Mouse (Mus musculus): ENCODE data around the gene Coq4.
"Not testable (repeated sequence)": the region's sequence is repeated elsewhere in the genome, so short reads cannot be mapped to it uniquely, and the experiment has no call there.

Coq4 gene

DNA sequence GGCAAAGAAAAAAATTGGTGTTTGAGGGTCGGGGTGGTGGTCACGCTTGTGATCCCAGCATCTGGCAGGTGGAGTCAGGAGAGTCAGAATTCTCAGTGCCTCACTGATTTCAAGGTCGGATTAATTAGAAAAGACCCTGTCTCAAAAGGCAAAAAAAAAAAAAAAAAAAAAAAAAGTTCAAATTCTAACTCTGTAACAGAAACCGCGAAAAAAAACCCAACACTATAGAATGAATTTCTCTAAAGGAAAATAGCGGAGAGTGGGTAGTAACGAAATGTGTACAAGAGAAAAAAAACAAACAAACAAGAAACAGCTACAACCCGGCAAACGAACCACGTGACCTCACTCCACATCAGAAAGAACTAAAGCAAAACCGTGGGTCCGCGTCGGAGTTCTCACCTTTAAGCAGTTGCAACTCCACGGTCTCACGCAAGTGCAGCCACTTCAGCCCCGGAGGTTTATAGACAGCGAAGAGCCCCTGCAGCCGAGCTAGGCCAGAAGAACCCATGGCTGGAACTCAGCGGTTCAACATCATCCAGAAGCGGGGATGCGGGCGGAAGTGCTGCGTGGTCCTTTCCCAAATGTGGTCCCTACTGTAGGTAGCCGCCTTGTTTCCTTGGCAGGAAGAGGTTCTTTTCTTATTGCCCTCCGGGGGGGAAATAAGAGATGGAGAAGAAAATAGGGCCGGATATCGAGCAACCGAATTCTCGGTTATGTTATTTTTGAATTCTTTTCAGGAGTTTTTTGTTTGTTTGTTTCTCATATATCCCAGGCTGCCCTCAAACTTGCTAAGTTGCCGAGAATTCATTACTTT lies at the start of gene Coq4:
Gene Coq4 (plus strand): TSS at position 390 of the 814 bp plus-strand sequence.
- DNase-seq (ENCODE audit: low spot score in 2 of 2) = peak; percentile 61 to 86

DNA sequence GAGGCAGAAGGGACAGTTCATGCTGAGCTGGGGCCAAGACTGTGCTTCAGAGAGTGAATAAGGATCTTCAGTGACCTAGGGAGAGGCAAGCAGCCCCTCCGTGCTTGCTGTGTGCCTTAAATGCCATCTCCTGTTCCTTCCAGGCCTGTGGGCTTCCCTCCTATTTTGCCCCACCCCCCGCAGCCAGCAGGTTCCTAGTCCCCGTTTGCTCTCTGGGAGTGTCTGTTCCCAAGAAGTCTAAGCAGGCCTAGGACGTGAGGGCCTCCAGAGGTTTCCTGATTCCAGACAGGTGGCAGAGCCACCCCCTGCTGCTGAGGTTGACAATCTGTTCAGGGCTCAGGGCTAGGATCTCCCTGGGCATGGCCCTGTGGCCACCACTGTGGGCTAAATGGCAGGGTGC lies 48.5 kb upstream of the Coq4 start:
- no peak for DNase-seq (ENCODE audit: low spot score in 2 of 2)

GRCm38 (mm10) chr2:29739368-29739767 lies 47.9 kb upstream of the Coq4 start:
- no peak for DNase-seq (ENCODE audit: low spot score in 2 of 2)

- no peak for DNase-seq (ENCODE audit: low spot score in 2 of 2)
These were observed 46.1 kb upstream of the Coq4 start for GRCm38 (mm10) chr2:29741207-29741606.

- no peak for DNase-seq (ENCODE audit: low spot score in 2 of 2)
These were observed 43.0 kb upstream of the Coq4 start for GRCm38 (mm10) chr2:29744256-29744655.

- DNase-seq (ENCODE audit: low spot score in 2 of 2) = no peak
These were observed 40.0 kb upstream of the Coq4 start for GRCm38 (mm10) chr2:29747188-29747782.

DNA sequence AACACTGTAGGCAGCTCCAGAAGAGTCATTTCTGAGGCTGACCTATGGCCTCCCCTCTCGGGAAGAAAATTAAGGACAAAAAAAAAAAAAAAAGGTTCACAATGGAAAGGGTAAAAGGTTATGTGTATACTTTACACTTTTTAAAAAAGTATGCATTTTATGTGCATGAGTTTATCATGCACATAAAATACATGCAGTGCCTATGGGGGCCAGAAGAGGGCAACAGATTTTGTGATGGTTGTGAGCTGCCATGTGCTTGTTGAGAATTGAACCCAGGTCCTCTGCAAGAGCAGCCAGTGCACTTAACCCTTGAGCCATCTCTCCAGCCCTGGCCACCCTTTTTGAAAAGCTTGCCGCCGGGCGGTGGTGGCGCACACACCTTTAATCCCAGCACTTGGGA lies 39.4 kb upstream of the Coq4 start:
- peak in 1 of 2 experiments; percentile 32 for DNase-seq (ENCODE audit: low spot score in 2 of 2)

DNA sequence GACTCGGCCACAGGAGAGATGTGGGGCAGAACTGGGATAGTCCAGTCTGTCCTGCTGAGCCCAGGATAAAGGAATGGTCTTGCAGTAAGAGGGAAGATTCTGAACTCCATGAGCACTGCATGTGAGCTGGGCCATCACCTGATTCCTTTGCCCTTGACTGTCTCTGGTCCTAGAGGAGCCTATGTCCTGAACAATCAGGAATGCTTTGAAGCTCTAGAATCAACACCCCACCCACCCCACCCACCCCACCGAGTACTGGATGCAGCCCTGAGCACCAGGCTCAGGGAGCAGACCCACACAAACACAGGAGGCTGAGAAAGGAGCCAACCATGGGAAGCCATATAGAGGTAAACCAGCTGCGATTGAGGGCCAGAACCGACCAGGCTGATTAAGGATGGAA lies 38.8 kb upstream of the Coq4 start:
- DNase-seq (ENCODE audit: low spot score in 2 of 2) = no peak

DNA sequence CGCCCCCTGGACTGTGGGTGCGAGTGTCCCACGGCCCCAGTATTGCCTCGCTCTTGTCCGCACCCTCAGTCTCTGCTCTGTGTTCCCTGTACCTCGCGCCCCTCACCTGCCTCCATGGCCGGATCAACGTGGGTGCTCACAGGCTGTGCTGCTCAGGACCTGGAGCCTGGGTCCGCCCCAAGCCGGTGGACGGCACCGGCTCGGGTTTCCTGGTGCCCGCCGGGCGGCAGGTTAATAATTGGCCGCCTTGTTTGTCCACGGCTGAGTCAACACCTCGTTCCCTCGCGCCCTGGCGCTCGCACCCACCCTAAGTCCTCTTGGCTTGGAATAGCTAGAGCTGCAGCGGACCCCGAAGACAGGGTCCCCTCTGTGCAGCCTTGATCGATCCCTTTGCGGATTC lies 35.8 kb upstream of the Coq4 start, which contains the start of gene Gm13420:
Gene Gm13420 (minus strand): TSS at position 189 of the 400 bp plus-strand sequence.
- DNase-seq (ENCODE audit: low spot score in 2 of 2) = no peak

DNA sequence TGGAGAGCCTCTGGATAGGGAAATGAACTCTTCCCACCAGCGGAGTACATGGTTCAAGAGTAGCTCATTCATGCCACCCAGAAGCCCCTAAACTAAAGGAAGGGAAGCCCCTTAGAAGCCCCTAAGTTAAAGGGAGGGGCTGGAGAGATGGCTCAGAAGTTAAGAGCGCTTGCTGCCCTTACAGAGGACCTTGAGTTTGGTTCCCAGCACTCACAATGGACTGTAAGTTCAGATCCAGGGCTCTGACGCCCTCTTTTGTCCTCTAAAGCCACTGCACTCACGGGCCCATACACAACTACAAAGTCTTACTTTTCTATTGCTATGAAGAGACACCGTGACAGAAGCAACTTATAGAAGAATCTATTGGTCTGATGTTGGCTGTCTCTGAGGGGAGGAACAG lies 34.9 kb upstream of the Coq4 start:
- DNase-seq (ENCODE audit: low spot score in 2 of 2) = no peak

DNA sequence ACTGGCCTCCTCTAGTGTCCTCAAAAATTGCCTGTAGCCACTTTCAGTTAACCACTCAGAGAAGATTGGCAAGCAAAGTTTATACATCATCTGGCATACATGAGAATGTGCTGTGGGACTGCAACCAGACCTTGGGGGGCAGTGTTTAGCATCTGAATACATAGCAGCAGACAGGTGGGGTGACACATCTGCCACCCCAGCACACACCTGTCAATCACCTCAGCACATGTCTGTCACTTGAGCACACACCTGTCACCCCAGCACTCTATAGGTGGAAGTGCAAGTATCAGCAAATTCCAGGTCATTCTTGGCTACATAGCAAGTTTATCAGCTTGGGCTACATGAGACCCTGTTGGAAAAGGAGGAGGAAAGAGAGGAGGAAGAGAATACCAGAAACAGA lies 31.6 kb upstream of the Coq4 start:
- DNase-seq (ENCODE audit: low spot score in 2 of 2) = no peak

- DNase-seq (ENCODE audit: low spot score in 2 of 2) = peak; percentile 48 to 69
These were observed 22.5 kb upstream of the Coq4 start for GRCm38 (mm10) chr2:29764831-29765230.

- DNase-seq (ENCODE audit: low spot score in 2 of 2) = no peak
These were observed 19.1 kb upstream of the Coq4 start for GRCm38 (mm10) chr2:29767976-29768709.

DNA sequence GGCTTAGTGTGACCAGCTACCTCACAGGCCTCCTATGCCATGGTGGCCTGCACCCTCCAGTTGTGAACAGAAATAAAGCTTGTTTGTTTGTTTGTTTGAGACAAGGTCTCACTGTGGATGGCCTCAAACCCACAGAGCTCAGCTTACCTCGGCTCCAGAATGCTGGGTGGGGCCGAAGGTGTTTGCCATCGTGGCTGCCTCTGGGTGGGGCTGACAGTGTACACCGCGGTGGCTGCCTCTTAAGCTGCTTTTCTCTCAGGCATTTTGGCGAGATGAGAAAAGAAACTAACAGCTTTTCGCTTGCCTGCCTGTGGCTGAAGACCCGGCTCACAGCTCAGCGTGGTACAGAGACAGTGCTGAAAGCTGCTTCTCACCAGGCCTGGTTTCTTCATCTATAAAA lies 18.4 kb upstream of the Coq4 start:
- DNase-seq (ENCODE audit: low spot score in 2 of 2) = no peak

DNA sequence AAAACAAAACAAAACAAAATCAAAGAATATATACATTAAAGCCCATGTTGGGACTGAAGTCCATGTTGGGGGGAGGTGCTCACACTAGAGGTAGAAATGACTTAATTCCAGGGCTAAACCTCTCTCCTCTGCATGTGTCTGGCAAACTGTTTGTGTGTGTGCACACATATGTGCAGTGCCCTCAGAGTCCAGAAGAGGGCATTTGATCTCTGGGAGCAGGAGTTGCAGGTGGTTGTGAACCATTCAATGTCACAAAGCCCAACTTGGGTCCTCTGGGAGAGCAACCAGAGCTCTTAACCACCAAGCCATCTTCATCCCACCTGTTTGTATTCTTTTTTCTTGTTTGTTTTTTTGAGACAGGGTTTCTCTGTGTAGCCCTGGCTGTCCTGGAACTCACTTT lies 17.1 kb upstream of the Coq4 start:
- DNase-seq (ENCODE audit: low spot score in 2 of 2) = no peak

DNA sequence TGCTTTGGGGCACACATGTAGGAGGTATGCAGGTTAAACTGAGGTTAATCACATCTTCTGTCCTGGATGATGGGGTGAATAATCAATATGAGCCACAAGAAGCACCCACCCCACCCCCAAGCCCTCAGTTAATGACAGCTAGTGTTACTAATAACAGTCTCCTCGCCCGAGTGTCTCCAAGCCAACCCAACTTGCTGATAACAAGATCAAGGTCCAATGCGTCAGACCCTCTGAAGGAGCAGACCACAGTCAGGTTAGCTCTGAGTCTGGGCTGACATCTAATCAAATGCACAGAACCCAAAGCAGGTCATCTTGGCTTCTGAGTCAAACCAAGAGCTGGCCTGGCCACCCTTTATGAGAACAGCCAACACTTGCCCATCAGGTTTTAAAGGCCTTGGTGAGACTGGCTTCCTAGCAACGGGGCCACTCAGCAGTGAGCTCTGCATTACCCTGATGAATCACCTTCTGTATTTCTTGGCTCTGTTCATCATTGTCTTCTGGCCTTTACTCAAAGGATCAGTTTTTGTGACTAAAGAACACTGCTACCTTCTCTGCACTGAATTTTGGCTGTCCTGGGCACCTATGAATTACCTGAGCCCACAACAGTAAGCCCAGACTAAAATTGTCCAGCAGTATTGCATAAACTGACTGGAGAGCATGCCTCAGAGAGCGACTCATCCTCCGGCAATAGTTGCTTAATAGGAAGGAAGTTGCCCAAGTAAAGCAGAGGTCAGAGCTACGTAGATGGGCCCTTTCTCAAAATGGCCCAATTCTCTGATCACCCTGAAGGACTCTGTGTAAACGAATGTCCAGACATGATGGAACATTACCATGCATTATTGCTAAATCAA lies 15.5 kb upstream of the Coq4 start:
- DNase-seq (ENCODE audit: low spot score in 2 of 2) = no peak

DNA sequence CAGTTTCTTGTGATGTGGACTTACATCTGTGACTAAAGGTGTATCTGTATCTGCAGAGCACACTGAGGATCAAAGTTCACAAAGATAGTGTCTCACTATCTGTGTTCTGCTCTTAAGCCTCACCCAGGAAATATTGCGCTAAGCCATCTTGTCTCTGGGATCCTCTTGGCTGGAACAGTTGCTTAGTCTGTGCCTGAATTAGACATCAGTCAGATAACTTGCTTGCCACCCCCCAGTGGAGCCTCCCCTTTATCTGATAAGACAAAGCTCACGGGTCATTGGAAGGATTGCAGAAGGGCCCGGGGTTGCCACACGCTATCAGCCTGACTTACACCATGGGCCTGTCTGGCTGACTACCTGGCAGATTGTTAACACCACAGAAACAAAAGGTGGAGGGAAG lies 14.0 kb upstream of the Coq4 start:
- no peak for DNase-seq (ENCODE audit: low spot score in 2 of 2)

GRCm38 (mm10) chr2:29781256-29781655 lies 6.0 kb upstream of the Coq4 start:
- DNase-seq (ENCODE audit: low spot score in 2 of 2) = not testable (repeated sequence)

GRCm38 (mm10) chr2:29784290-29784689 lies 3.0 kb upstream of the Coq4 start:
- DNase-seq (ENCODE audit: low spot score in 2 of 2) = no peak

- peak; percentile 44 to 69 for DNase-seq (ENCODE audit: low spot score in 2 of 2)
These were observed 816 bp downstream of the Coq4 start, which contains the start of gene Trub2 for GRCm38 (mm10) chr2:29787937-29788681. Trub2 (minus strand) TSS chr2:29788502.

Data from cerebellum, postnatal 4 days (tissue).